Mouse (Mus musculus) kidney, postnatal 25 days (tissue): ENCODE results near the gene Prpf19.

Experiments used
- DNase-seq, 2 experiments: peaks; one replicate each; pipeline ENCODE4 v3.0.0; 2021; ENCODE audit warnings: mixed read lengths in 2 of 2

Gene Prpf19

DNA sequence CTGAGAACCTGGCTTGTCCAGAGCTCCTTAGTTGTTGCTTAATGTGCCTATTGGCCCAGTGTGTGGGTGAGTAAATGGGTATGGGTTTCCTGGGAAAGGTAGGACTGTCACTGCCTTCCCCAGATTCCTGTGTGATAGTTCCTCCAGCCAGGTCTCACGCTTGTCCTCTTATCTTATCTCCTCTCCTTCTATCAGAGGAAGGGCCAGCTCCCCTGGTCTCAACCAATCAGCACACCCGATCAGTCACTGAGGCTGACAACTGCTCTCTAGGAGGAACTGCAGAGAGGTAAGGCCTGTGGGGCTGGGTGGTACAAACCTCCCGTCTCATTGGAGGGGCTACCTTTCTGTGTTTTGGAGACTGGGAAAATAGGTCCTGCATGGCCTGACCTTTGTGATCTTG lies 43.7 kb downstream of the Prpf19 start:
- DNase-seq: no peak

DNA sequence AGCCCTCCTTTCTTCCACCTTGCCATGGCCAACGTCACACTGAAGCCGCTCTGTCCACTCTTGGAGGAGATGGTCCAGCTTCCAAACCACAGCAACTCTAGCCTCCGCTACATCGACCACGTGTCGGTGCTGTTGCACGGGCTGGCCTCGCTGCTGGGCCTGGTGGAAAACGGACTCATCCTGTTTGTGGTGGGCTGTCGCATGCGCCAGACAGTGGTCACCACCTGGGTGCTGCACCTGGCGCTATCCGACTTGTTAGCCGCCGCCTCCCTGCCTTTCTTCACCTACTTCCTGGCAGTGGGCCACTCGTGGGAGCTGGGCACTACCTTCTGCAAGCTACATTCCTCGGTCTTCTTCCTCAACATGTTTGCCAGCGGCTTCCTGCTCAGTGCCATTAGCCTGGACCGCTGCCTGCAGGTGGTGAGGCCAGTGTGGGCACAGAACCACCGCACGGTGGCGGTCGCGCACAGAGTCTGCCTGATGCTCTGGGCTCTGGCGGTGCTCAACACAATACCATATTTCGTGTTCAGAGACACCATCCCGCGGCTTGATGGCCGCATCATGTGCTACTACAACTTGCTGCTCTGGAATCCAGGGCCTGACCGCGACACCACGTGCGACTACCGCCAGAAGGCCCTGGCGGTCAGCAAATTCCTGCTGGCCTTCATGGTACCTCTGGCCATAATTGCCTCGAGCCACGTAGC lies 45.2 kb downstream of the Prpf19 start:
- peak; percentile 79 to 81 for DNase-seq

DNA sequence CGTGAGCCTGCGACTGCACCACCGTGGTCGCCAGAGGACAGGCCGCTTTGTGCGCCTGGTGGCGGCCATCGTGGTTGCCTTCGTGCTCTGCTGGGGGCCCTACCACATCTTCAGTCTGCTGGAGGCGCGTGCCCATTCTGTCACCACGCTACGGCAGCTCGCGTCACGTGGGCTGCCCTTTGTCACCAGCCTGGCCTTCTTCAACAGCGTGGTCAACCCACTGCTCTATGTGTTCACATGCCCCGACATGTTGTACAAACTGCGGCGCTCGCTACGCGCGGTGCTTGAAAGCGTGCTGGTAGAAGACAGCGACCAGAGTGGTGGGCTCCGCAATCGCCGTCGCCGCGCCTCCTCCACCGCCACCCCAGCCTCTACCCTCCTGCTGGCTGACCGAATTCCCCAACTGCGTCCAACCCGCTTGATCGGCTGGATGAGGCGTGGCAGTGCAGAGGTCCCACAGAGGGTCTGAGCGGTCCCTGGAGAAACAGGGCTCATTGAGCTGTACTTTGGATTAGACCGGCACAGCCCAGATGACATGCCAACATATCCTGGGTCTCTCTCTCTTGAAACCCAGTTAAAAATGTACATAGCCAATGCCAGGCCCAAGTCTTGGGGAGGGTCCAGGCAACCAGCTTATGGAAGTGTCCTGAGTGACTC lies 45.9 kb downstream of the Prpf19 start:
- DNase-seq: peak in 1 of 2 experiments; percentile 42

DNA sequence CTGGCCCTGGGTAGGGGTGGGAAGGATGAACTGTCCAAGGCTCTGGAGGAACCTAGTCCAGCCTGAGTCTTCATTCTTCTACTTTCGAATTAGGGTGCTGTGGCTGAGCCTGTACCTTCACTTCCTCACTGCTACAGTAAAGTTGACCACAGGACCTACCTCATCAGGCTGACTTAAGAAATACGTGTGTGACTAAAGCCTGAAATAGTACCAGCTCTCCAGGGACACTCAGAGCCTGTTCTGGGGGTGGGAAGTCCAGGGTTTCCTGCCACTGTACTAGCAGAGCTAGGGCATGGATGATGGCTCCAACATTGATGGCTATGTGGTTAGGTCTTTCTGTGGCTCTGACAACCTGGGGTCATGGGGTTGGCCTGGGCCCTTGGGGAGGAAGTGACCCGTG lies 48.9 kb downstream of the Prpf19 start:
- DNase-seq: no peak

DNA sequence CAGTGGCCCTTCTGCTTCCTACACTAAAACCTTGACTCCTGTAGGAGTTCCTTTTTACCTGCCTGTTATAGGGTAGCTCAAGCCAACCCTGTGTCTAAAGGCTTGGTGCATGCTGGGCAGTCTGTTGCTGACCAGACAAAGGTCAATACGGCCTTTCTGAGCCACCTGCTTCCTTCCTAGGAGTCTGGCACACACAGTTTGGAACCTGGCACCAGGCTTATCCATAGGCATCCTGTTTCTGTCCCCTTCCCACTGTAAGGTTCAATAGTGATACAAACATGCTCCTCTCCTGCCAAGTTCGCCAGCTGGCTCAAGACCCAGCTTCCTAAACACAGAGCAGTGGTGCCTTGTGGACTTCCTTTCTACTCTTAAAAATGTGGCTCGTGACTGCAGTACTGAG lies 51.5 kb downstream of the Prpf19 start:
- DNase-seq: no peak

DNA sequence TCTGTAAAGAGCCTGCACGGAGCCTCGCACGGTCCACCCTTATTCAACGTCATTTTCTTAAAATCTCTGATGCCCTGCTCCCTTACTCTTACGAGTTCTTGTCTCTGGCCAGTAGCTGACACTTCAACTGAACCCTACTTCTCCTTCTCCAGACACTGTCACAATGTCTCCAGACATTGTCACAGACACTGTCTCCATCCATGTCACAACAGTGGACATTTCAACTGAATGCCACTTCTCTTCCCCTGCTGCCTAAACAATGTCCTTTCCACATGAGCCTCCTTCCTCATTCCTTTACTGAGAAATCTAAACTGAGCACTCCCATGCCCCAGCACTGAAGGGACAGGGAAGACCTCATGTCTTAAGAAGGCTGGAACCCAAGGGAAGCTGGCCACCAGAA lies 52.2 kb downstream of the Prpf19 start:
- DNase-seq: no peak

DNA sequence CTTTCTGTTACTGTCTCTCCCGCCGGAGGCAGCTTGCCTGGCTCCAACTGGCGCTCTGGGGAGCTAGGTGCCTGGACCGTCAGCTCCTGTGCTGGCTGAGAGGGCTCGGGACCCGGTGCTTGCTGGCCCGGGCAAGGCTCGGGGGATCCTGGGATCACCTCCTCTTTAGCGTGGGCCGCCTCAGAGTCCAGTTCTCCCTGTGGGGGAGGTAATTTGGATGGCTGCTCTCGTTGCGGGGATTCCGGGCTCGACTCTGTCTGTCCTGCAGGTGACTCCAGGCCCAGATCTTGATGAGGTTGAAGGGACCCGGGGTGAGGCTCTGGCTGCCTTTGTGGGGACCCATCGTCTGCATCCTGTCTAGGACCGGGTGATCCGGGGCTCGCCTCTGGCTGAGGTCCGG lies 53.4 kb downstream of the Prpf19 start:
- no peak for DNase-seq

DNA sequence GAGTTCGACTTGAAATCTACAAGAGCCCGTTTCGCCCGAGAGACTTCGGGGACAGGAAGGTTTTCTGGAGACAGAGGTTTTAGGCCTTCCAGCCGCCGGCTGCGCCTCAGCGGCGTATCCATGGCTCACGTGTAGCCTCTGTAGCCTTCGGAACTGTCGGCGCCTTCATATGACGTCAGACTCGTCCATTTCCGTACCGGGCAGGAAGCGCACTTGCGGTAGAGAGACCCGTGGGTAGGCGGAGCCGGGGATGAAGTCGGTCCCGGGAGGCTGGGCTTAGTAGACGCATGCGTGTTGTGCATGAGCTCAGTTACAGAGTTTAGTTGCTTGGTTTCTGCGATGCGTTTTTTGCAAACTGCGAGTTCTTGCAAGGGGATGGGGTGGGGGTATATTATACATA lies 54.1 kb downstream of the Prpf19 start, which contains the start of gene Ccdc86:
Gene Ccdc86 (minus strand): TSS at position 155 of the 400 bp plus-strand sequence.
- DNase-seq: peak; percentile 98 to 99

DNA sequence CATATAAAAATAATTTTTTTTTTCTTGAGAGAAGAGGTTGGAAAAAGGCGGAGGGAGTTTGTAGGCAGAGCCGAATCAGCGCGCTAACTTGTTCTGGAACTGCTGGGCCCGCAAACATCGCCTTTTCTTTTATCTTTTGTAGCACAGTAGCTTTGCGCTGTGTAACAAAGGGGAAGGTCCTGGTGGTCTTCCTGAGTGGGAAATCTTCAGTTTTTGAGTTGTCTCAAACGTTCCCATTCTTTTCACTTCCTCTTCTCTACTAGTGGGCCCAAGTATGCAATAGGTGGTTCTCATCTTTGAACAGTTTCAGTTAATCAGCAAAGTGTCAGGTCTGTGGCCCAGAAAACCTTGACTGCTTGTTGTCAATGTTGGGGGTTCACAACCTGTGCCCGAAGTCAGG lies 54.5 kb downstream of the Prpf19 start:
- DNase-seq: no peak

DNA sequence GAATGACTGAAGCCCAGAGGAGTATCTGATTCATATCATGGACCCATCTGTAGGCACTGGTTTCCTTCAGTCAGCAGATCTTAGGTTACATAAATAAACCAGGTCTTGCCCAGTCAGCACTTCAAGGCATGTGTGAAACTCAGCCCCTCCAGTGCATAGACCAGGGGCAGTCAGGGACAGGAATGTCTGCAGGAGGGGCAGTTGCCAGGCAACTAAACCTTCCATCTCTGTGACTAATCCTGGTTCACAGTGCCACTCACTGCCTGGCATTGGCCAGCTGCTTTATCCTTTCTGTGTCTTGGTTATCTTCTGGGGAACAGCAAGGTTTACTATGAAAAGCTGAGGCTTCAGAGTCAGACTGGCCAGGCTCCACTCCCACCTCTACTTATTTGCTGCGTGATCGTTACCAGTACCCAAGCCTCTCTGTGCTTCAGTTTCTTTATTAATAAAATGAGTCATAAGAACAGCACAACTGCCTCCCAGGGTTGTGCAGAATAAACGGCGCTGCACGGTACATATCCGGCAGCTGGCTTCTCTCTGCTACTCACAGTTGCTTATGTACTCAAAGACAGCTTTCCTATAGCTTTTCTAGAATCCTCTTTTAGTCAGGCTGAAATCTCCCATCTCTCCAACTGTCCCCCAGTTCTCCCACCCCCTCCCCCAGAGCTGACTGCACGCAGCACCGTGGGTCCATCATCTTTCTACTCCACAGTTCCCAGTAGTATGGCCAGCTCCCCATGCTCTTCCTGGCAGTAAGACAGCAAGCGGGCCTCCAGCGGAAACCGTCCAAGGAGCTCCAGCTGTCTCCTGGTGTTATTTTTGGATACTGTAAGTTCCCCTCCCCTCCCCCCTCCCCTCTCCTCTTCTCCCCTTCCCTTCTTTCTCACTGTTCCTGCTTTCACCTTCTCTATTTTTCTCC lies 57.2 kb downstream of the Prpf19 start:
- DNase-seq: peak; percentile 31 to 52
